Mouse (Mus musculus) heart, embryonic 13.5 days (tissue): Measurements from ENCODE around the gene Sdf2l1. TPM values are rescaled to one million over a fixed set of nuclear protein-coding genes. Genes with fewer than 3 reads are reported as not detected.

Experiments used
- ATAC-seq: fragments of 200-750 bp; cut with Nextera tagmentation; 2 replicates; pipeline ENCODE4 v1.8.0; 2017; ENCODE audit warnings: moderate TSS enrichment; ENCODE audit not compliant: insufficient number of reproducible peaks, low FRiP score, low TSS enrichment; ENCODE audit errors: extremely low read depth
- H3K27ac ChIP-seq: fragments of 300-500 bp; sonication (generic); replicated peaks from 2 replicates; pipeline ENCODE4 v1.5.1; 2015; ENCODE audit warnings: moderate library complexity, mild to moderate bottlenecking, inconsistent platforms
- H3K27me3 ChIP-seq: fragments of 300-500 bp; sonication (generic); replicated peaks from 2 replicates; pipeline ENCODE4 v1.6.1; 2015; ENCODE audit warnings: mild to moderate bottlenecking, inconsistent platforms
- H3K36me3 ChIP-seq: fragments of 300-500 bp; sonication (generic); 2 replicates; pipeline ENCODE4 v1.6.1; 2015; ENCODE audit warnings: mild to moderate bottlenecking, inconsistent platforms
- H3K4me1 ChIP-seq: fragments of 300-500 bp; sonication (generic); 2 replicates; pipeline ENCODE4 v1.6.1; 2015; ENCODE audit warnings: inconsistent platforms
- H3K4me2 ChIP-seq: fragments of 300-500 bp; sonication (generic); 2 replicates; pipeline ENCODE4 v1.6.1; 2015; ENCODE audit warnings: inconsistent platforms, mild to moderate bottlenecking, moderate library complexity
- H3K4me3 ChIP-seq: fragments of 300-500 bp; sonication (generic); 2 replicates; pipeline ENCODE4 v1.5.1; 2015; ENCODE audit warnings: moderate library complexity, mild to moderate bottlenecking, inconsistent platforms
- H3K9ac ChIP-seq: fragments of 300-500 bp; sonication (generic); 2 replicates; pipeline ENCODE4 v1.6.1; 2015; ENCODE audit warnings: inconsistent platforms, mild to moderate bottlenecking, moderate library complexity
- H3K9me3 ChIP-seq: fragments of 300-500 bp; sonication (generic); 2 replicates; pipeline ENCODE4 v1.6.1; 2016; ENCODE audit warnings: inconsistent platforms
- WGBS: fragments of 180-500 bp; shearing (Covaris S2); methylation state at CpG from one replicate; pipeline ENCODE4 v1.1.7; 2015; ENCODE audit warnings: mixed read lengths; 5-methylcytosine and 5-hydroxymethylcytosine counted together
- polyA plus RNA-seq: library from polyadenylated mRNA; unstranded; fragments of >200 nt; fragmentation: Nextera tagmentation; extraction: Ambion mirVana; gene quantifications from 2 replicates; pipeline ENCODE4 v1.2.1, GENCODE M21; 2015

Sdf2l1 gene
- polyA plus RNA-seq, 1 experiment from 2014 or later: 53.0 TPM

DNA sequence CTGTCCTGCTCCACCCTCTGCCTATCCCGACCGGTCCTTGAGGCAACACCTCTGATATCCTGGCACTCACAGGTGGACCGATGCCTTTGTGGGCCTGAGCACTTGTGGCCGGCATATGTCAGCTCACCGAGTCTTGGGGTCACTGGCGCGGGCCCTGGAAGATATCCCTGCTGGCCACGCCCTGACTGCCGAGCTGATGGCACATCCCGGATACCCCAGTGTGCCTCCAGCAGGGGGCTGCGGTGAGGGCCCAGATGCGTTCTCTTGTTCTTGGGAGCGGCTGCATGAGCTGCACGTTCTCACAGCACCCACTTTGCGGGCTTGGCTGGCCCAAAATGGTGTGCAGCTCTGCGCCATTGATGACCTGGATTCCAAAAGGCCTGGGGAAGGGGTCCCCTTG, 15.9 kb upstream of the Sdf2l1 start:
- H3K27me3 ChIP-seq: no peaks in the 10 kb centered on the region; the same call in 1 of the 2 replicates
- 11% methylated on average over 16 of the region's 16 CpGs for WGBS
- H3K9me3 ChIP-seq: no peaks in the 10 kb centered on the region
- peaks cover 22% of the 10 kb centered on the region for H3K36me3 ChIP-seq
- ATAC-seq: no peak
- H3K4me2 ChIP-seq: peak overlapping the region; percentile 100
- no peak overlapping the region for H3K27ac ChIP-seq
- H3K4me1 ChIP-seq: peaks cover 16% of the 10 kb centered on the region
- H3K9ac ChIP-seq: peak overlapping the region; percentile 79
- H3K4me3 ChIP-seq: peak overlapping the region; percentile 69

DNA sequence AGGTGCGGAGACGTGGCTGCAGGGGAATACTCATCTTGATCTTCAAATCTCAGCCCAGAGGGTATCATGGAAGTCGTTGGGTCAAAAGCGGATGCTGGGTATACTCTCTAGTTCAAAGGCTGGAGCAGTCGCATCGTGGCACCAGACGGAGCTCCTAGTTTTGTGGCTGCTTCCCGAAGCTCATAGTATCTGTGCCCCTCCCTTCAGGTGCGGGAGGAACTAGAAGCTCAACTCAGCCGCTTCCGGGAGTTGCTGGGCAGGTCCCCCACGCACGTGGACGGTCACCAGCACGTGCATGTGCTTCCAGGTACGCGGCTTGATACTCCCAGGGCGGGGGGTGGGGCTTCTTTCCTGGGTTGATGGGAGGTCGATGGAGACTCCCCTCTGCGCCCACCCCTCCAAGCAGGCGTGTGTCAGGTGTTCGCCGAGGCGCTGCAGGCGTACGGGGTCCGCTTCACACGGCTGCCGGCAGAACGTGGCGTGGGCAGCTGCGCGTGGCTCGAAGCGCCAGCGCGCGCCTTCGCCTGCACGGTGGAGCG, 15.3 kb upstream of the Sdf2l1 start:
- peak overlapping the region; percentile 100 for H3K4me2 ChIP-seq
- WGBS: 1% methylated on average over 41 of the region's 41 CpGs
- peak overlapping the region; percentile 69 for H3K4me3 ChIP-seq
- H3K4me1 ChIP-seq: peaks cover 16% of the 10 kb centered on the region
- no peaks in the 10 kb centered on the region; the same call in 1 of the 2 replicates for H3K27me3 ChIP-seq
- H3K27ac ChIP-seq: no peak overlapping the region
- no peaks in the 10 kb centered on the region for H3K9me3 ChIP-seq
- H3K36me3 ChIP-seq: peaks cover 16% of the 10 kb centered on the region
- peak overlapping the region; percentile 79 for H3K9ac ChIP-seq
- no peak for ATAC-seq

DNA sequence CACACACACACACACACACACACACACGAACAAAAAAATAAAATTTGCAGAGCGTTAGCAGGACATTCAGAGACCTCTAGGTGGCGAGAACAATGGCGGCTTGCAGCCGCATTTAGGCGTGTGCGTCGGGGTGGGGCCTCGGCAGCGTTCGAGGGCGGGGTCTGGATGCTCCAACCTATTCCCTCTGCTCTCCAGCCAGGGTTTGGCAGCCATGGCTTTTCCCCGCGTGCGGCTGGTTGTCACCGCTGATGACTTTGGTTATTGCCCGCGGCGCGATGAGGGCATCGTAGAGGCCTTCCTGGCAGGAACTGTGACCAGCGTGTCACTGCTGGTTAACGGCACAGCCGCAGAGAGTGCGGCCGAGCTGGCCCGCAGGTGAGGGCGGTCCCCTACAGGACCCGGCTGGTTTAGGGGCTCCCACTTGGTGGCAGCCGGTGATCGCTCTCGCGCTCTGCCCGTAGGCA, 14.6 kb upstream of the Sdf2l1 start, which contains the start of gene Ccdc116:
Gene Ccdc116 (minus strand): TSS at position 458 of the 464 bp plus-strand sequence.
- H3K27me3 ChIP-seq: no peaks in the 10 kb centered on the region; the same call in 1 of the 2 replicates
- WGBS: under 1% methylated on average over 34 of the region's 34 CpGs

DNA sequence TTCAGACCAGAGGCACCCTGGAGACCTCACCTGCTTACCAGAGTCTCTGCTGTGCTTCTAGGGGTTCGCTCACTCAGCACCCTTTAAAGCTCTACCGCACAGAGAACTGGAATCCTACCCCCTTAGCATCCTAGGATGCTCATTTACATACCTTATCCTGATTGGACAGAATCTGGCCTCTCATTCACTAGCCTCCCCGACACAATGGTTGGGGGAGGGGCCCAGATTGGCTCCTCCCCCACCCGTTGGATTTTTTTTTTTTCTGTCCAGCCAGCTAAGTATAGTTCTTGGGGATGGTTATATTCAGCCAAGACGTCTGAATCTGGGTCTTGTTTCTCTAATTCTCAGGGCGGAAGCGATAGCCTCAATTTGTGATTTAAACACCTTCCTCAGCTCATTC, 12.2 kb upstream of the Sdf2l1 start, which contains the start of gene Ydjc:
Gene Ydjc (plus strand): TSS at position 283 of the 400 bp plus-strand sequence.
- Histone ChIP-seq H3K4me2 (no peak within 1 kb of the TSS), H3K4me3 (no peak within 1 kb of the TSS), H3K4me1 (peaks cover 16% of the 10 kb centered on the region), H3K36me3 (no peaks in the 10 kb centered on the region), H3K9me3 (no peaks in the 10 kb centered on the region), H3K27ac (no peak within 1 kb of the TSS), H3K9ac (no peak within 1 kb of the TSS), H3K27me3 (no peaks in the 10 kb centered on the region; the same call in 1 of the 2 replicates)
- no peak for ATAC-seq
- 22% methylated on average over 7 of the region's 7 CpGs for WGBS

More for the DNA sequence above, 14.6 kb upstream of the Sdf2l1 start, which contains the start of gene Ccdc116:
- H3K4me2 ChIP-seq: peak within 1 kb of the TSS; percentile 100
- peak within 1 kb of the TSS; percentile 79 for H3K9ac ChIP-seq
- H3K27ac ChIP-seq: no peak within 1 kb of the TSS
- peaks cover 16% of the 10 kb centered on the region for H3K4me1 ChIP-seq
- no peaks in the 10 kb centered on the region for H3K9me3 ChIP-seq
- H3K36me3 ChIP-seq: peaks cover 10% of the 10 kb centered on the region
- peak within 1 kb of the TSS; percentile 69 for H3K4me3 ChIP-seq
- peak; percentile 62; the same call in 1 of the 2 replicates for ATAC-seq

DNA sequence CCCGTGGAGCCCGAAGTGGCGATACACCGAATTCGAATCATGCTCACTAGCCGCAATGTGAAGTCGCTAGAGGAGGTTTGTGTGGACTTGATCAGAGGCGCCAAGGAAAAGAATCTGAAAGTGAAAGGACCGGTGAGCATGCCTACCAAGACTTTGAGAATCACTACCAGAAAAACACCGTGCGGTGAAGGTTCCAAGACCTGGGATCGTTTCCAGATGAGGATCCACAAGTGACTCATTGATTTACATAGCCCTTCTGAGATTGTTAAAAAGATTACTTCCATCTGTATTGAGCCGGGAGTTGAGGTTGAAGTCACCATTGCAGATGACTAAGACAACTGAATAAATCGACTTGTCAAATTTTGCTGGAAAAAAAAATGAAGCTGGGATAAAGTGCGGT, 5.2 kb upstream of the Sdf2l1 start:
- H3K27me3 ChIP-seq: no peaks in the 10 kb centered on the region
- no peak overlapping the region for H3K27ac ChIP-seq
- no peaks in the 10 kb centered on the region for H3K9me3 ChIP-seq
- no peaks in the 10 kb centered on the region for H3K36me3 ChIP-seq
- ATAC-seq: no peak
- H3K4me3 ChIP-seq: no peak overlapping the region
- WGBS: 81% methylated on average over 15 of the region's 15 CpGs
- H3K4me1 ChIP-seq: peaks cover 6% of the 10 kb centered on the region
- no peak overlapping the region for H3K9ac ChIP-seq
- no peak overlapping the region for H3K4me2 ChIP-seq

DNA sequence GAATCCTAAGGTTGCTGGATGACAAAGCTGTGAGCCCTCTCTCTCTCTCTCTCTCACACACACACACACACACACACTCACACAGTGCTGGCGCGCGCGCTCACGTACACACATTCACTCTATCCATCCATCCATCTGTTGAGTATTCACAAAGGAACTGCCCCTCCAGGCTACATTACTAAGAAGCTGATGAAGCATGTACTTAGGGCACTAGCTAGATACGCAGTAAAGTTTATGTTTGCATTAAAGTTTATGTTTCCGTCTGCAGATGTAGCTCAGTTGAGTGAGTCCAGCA, 670 bp upstream of the Sdf2l1 start:
- ATAC-seq: no peak
- no peak overlapping the region for H3K27ac ChIP-seq

DNA sequence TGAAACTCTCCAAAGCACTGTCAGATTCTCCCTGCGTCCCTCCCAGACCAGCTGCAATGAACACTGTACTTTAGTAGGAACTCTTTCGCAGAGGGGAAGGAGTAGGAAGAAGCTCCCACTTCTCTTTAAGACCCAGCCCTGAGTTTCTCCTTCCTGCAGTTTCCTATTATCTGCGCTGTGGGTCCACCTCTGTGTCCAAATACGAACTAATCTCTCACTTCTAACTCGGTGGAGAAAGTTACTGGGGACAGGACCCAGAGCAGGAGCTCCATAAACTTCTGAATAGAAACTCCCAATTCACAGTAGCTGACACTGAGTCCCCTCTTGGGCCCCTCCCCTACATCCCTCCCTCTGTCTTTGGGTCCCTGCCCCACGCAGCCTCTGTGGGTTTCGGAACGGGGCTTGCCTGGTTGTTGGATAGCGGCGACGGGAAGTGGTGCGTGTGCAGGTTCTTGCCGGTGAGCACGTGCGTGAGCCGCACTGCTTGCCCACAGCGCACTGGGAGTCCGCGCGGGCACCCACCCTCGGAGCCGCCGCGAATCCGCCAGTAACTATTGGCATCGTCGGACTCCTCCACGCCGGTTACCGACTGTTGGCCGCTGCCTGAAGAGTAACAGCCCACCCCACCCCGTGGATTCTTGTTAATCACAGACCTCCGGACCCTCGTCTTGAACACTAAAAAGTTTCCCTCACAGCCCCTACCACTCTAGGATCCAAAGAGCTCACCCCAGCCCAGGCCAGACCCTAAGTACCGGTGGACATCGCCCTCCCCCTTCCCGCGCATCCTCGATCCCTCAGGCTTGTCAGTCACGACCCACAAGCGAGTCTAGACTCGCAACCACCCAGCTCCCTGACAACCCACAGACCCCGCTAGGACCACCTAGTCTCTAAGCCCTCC, 743 bp downstream of the Sdf2l1 start:
- Histone ChIP-seq H3K9me3 (no peaks in the 10 kb centered on the region), H3K27me3 (no peaks in the 10 kb centered on the region), H3K27ac (peak overlapping the region; percentile 61; the same call in 1 of the 2 replicates), H3K36me3 (no peaks in the 10 kb centered on the region), H3K4me1 (peaks cover 18% of the 10 kb centered on the region), H3K9ac (peak overlapping the region; percentile 84), H3K4me2 (peak overlapping the region; percentile 99), H3K4me3 (peak overlapping the region; percentile 86)
- 0 out of 2 replicates have a peak, but pooled peaks have one; percentile 6 for ATAC-seq
- 4% methylated on average over 43 of the region's 43 CpGs for WGBS

More for the DNA sequence above, 670 bp upstream of the Sdf2l1 start:
- Histone ChIP-seq H3K4me3 (peak overlapping the region; percentile 86), H3K9ac (peak overlapping the region; percentile 72), H3K4me2 (peak overlapping the region; percentile 99), H3K36me3 (no peaks in the 10 kb centered on the region), H3K4me1 (peaks cover 18% of the 10 kb centered on the region), H3K9me3 (no peaks in the 10 kb centered on the region), H3K27me3 (no peaks in the 10 kb centered on the region)
- 42% methylated on average over 7 of the region's 7 CpGs for WGBS

DNA sequence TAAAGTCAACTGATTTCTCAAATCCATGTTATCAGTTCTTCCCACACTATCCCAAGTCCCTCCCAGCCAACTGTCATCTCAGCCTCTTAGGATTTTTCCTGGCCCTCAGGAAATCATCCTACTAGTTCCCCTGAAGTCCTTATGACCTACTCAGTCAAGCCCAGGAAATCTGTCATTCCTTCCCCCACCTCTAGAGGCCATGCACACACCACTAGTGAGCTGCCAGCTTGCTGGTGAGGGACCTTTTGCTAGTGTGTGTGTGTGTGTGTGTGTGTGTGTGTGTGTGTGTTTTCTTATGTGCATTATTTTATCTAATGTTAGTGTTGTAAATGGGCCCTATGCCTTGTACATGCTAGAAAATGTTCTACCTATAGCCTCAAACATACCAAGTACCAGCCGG, 4.9 kb downstream of the Sdf2l1 start:
- H3K36me3 ChIP-seq: peaks cover 12% of the 10 kb centered on the region
- no peak for ATAC-seq
- H3K4me1 ChIP-seq: peaks cover 36% of the 10 kb centered on the region
- 96% methylated on average over 1 of the region's 1 CpGs for WGBS
- no peak overlapping the region for H3K27ac ChIP-seq
- H3K9me3 ChIP-seq: no peaks in the 10 kb centered on the region
- H3K4me3 ChIP-seq: no peak overlapping the region
- no peak overlapping the region for H3K9ac ChIP-seq
- H3K27me3 ChIP-seq: no peaks in the 10 kb centered on the region
- H3K4me2 ChIP-seq: no peak overlapping the region

DNA sequence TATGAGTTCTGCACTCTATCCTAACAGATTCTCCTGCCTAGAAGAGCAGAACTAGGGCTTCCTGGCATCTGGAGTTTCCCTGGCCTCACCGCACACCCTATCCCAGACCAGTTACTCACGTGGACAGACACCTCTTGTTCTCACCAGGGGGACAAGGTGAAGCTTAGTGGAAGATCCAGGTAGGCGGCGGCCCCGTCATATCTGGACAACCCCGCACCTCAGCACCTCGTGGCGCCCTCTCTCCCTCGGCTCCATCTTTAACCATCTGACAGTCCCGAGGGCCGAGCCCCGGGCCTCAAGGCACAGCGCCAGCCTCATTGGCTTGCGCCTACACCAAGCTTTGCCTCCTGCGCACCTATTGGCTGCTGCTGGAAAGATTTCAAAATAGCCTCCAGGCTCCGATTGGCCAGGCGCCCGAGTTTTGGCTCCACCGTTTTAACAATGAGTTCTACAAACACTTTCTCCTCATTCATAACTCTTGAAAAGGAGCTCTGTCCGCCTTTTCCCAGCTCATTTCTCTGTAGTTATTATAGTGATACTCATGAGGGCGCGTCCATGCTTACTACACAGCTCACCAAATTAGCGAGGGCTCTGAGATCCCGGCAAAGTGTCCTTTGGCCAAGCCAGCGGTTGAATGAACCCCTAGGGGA, 7.2 kb downstream of the Sdf2l1 start, which contains the start of gene 2610318N02Rik:
Gene 2610318N02Rik (minus strand): TSS at position 297 of the 650 bp plus-strand sequence.
- 1% methylated on average over 25 of the region's 25 CpGs for WGBS
- Histone ChIP-seq H3K36me3 (peaks cover 34% of the 10 kb centered on the region), H3K4me2 (peak within 1 kb of the TSS; percentile 89), H3K27me3 (no peaks in the 10 kb centered on the region), H3K4me1 (peaks cover 24% of the 10 kb centered on the region), H3K9me3 (no peaks in the 10 kb centered on the region), H3K9ac (peak within 1 kb of the TSS; percentile 85), H3K27ac (peak within 1 kb of the TSS; percentile 74), H3K4me3 (peak within 1 kb of the TSS; percentile 67)
- ATAC-seq: peak; percentile 75

DNA sequence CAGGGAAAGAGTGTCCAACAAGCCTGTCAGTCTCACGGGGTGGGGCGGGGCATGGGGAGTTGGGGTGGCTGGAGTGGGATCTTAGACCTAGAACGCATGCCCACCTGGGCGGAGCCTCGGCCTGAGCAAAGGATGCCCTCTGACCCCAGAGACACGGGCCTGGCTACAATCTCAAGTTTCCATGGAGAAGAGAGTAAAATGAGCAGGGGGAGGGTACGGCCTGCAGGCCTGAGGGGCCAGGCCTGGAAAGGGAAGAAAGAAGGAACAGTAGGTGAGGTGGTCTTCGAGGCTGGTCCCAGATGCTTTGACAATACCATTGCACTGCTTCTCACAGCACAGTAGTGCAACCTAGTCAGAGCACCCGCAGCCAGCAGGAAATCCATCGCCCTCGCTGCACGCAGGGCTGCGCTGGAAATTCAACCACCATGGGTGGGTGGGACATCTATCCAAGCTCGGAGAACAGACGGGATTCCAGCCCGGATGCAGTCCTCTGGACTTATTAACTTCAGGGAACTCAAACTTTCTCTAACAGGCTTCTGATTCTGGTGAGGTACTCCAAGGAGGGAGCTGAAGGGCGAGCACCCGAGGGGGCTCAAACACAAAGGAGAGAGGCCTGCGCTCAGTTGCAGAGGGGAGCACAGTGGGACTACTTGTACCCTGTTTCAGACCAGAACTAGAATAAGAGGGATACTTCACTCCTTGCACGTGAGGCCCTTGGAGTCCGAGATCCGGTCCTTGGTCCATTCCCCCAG, 7.9 kb downstream of the Sdf2l1 start:
- WGBS: 7% methylated on average over 22 of the region's 22 CpGs

More for the DNA sequence above, 7.9 kb downstream of the Sdf2l1 start:
- Histone ChIP-seq H3K27me3 (no peaks in the 10 kb centered on the region), H3K27ac (peak overlapping the region; percentile 74), H3K4me2 (peak overlapping the region; percentile 89), H3K9ac (peak overlapping the region; percentile 85), H3K36me3 (peaks cover 41% of the 10 kb centered on the region), H3K9me3 (no peaks in the 10 kb centered on the region), H3K4me3 (peak overlapping the region; percentile 67), H3K4me1 (peaks cover 24% of the 10 kb centered on the region)
- no peak; the same call in 1 of the 2 replicates for ATAC-seq
